Mouse (Mus musculus) cortical plate, adult 2 months (tissue): ENCODE measurements around the gene Csnk1e.

Experiments used
- CTCF ChIP-seq: fragments of 200-500 bp; IDR thresholded peaks from 2 replicates; pipeline ENCODE4 v1.5.1; 2011; ENCODE audit warnings: mild to moderate bottlenecking, control low read depth, low read length; ENCODE audit not compliant: insufficient read depth; ENCODE audit errors: extremely low read depth
- POLR2A ChIP-seq: fragments of 200-500 bp; IDR thresholded peaks from 2 replicates; pipeline ENCODE4 v1.6.1; 2011; ENCODE audit warnings: mild to moderate bottlenecking, low read length, control low read depth; ENCODE audit not compliant: insufficient read depth; ENCODE audit errors: extremely low read depth

- TF ChIP-seq CTCF (no peak), POLR2A (no peak)
These were observed 18.4 kb upstream of the Csnk1e start for GRCm38 (mm10) chr15:79473638-79474355.
